Mouse (Mus musculus): ENCODE data around the gene Tmem63a. TPM values are rescaled to one million over a fixed set of nuclear protein-coding genes. Genes with fewer than 3 reads are reported as not detected.

Tmem63a gene
- polyA plus RNA-seq, 2 experiments = 18.2 to 47.9 TPM

- no peaks in the 10 kb centered on the region for H3K27me3 ChIP-seq (ENCODE audit: control insufficient read depth, insufficient read depth, low read length)
- WGBS = 61% methylated on average over 7 of the region's 7 CpGs
- no peak overlapping the region for H3K4me3 ChIP-seq (replicated peaks; ENCODE audit: low read length)
- TF ChIP-seq POLR2A (IDR thresholded peaks at IDR 0.05; ENCODE audit: borderline replicate concordance, extremely low read depth, insufficient read depth, insufficient read length) = no peak
- no peaks in the 10 kb centered on the region for H3K9me3 ChIP-seq (ENCODE audit: control insufficient read depth, low read length)
- H3K4me2 ChIP-seq (replicated peaks; ENCODE audit: low read depth, low read length, severe bottlenecking) = no peak overlapping the region
- 0 out of 2 replicates have a peak, but pooled peaks cover 1% of the 10 kb centered on the region for H3K4me1 ChIP-seq (ENCODE audit: control insufficient read depth, insufficient read depth, low read length)
- H3K9ac ChIP-seq (ENCODE audit: low read depth, low read length, severe bottlenecking) = no peak overlapping the region
- no peak for DNase-seq (ENCODE audit: low spot score)
- ATAC-seq (ENCODE audit: low FRiP score, low read depth) = no peak
- H3K27ac ChIP-seq (replicated peaks; ENCODE audit: low read depth, low read length) = no peak overlapping the region
- H3K36me3 ChIP-seq (ENCODE audit: control insufficient read depth, insufficient read depth, low read length) = no peaks in the 10 kb centered on the region
Observed at GRCm38 (mm10) chr1:181021488-181021865, 79.3 kb downstream of the Tmem63a start.

GRCm38 (mm10) chr1:181022265-181022664 is 80.1 kb downstream of the Tmem63a start:
- 13% methylated on average over 1 of the region's 1 CpGs for WGBS
- H3K36me3 ChIP-seq (ENCODE audit: control insufficient read depth, insufficient read depth, low read length) = no peaks in the 10 kb centered on the region
- no peak overlapping the region for H3K4me3 ChIP-seq (replicated peaks; ENCODE audit: low read length)
- ATAC-seq (ENCODE audit: low FRiP score, low read depth) (no peak), DNase-seq (ENCODE audit: low spot score) (peak; percentile 44)
- H3K27ac ChIP-seq (replicated peaks; ENCODE audit: low read depth, low read length) = no peak overlapping the region
- no peak overlapping the region for H3K4me2 ChIP-seq (replicated peaks; ENCODE audit: low read depth, low read length, severe bottlenecking)
- no peaks in the 10 kb centered on the region for H3K9me3 ChIP-seq (ENCODE audit: control insufficient read depth, low read length)
- TF ChIP-seq POLR2A (IDR thresholded peaks at IDR 0.05; ENCODE audit: borderline replicate concordance, extremely low read depth, insufficient read depth, insufficient read length) = no peak
- H3K27me3 ChIP-seq (ENCODE audit: control insufficient read depth, insufficient read depth, low read length) = no peaks in the 10 kb centered on the region
- H3K4me1 ChIP-seq (ENCODE audit: control insufficient read depth, insufficient read depth, low read length) = no peaks in the 10 kb centered on the region
- no peak overlapping the region for H3K9ac ChIP-seq (ENCODE audit: low read depth, low read length, severe bottlenecking)

Other genes with a start within 250 kb of the Tmem63a start
- gene Mixl1, start 245.3 kb upstream of the Tmem63a start, polyA plus RNA-seq (2012; rRNA removed) = 0.13 and 0.17 TPM in 2 replicates
- gene Mixl1, start 245.3 kb upstream of the Tmem63a start, polyA plus RNA-seq (2014; fragmentation: Nextera tagmentation; extraction: Ambion mirVana) = 0.14 and 0.23 TPM in 2 replicates
- gene Acbd3, start 216.3 kb upstream of the Tmem63a start, polyA plus RNA-seq (2012; rRNA removed) = 40.1 and 41.9 TPM in 2 replicates
- 29.4 and 30.3 TPM in 2 replicates for gene Acbd3, start 216.3 kb upstream of the Tmem63a start, polyA plus RNA-seq (2014; fragmentation: Nextera tagmentation; extraction: Ambion mirVana)
- gene H3f3a, start 128.4 kb upstream of the Tmem63a start, polyA plus RNA-seq (2012; rRNA removed) = 1,296 and 1,586 TPM in 2 replicates
- gene H3f3a, start 128.4 kb upstream of the Tmem63a start, polyA plus RNA-seq (2014; fragmentation: Nextera tagmentation; extraction: Ambion mirVana) = 2,743 and 2,800 TPM in 2 replicates
- 24.6 and 29.8 TPM in 2 replicates for gene Sde2, start 91.2 kb upstream of the Tmem63a start, polyA plus RNA-seq (2012; rRNA removed)
- gene Sde2, start 91.2 kb upstream of the Tmem63a start, polyA plus RNA-seq (2014; fragmentation: Nextera tagmentation; extraction: Ambion mirVana) = 30.9 and 33.0 TPM in 2 replicates
- gene Lefty2, start 49.2 kb upstream of the Tmem63a start, polyA plus RNA-seq (2012; rRNA removed) = 0.11 and 0.36 TPM in 2 replicates
- gene Lefty2, start 49.2 kb upstream of the Tmem63a start, polyA plus RNA-seq (2014; fragmentation: Nextera tagmentation; extraction: Ambion mirVana) = 0.17 and 0.80 TPM in 2 replicates
- gene Pycr2, start 38.1 kb upstream of the Tmem63a start, polyA plus RNA-seq (2012; rRNA removed) = 62.5 and 80.3 TPM in 2 replicates
- gene Pycr2, start 38.1 kb upstream of the Tmem63a start, polyA plus RNA-seq (2014; fragmentation: Nextera tagmentation; extraction: Ambion mirVana) = 91.5 and 95.6 TPM in 2 replicates
- gene Lefty1, start 7.3 kb upstream of the Tmem63a start, polyA plus RNA-seq (2012; rRNA removed) = 4.1 and 4.8 TPM in 2 replicates
- 2.7 and 3.5 TPM in 2 replicates for gene Lefty1, start 7.3 kb upstream of the Tmem63a start, polyA plus RNA-seq (2014; fragmentation: Nextera tagmentation; extraction: Ambion mirVana)
- gene Ephx1, start 78.6 kb downstream of the Tmem63a start, polyA plus RNA-seq (2012; rRNA removed) = 6.7 TPM in 2 replicates
- gene Ephx1, start 78.6 kb downstream of the Tmem63a start, polyA plus RNA-seq (2014; fragmentation: Nextera tagmentation; extraction: Ambion mirVana) = 6.8 and 8.1 TPM in 2 replicates
- gene 9130409I23Rik, start 108.9 kb downstream of the Tmem63a start, polyA plus RNA-seq (2012; rRNA removed) = not detected in 2 replicates
- gene 9130409I23Rik, start 108.9 kb downstream of the Tmem63a start, polyA plus RNA-seq (2014; fragmentation: Nextera tagmentation; extraction: Ambion mirVana) = not detected in 2 replicates
- gene Nvl, start 201.9 kb downstream of the Tmem63a start, polyA plus RNA-seq (2012; rRNA removed) = 69.1 and 79.4 TPM in 2 replicates
- 37.0 and 42.7 TPM in 2 replicates for gene Nvl, start 201.9 kb downstream of the Tmem63a start, polyA plus RNA-seq (2014; fragmentation: Nextera tagmentation; extraction: Ambion mirVana)
- 24.3 and 26.6 TPM in 2 replicates for gene Cnih4, start 202.3 kb downstream of the Tmem63a start, polyA plus RNA-seq (2012; rRNA removed)
- 90.5 and 99.3 TPM in 2 replicates for gene Cnih4, start 202.3 kb downstream of the Tmem63a start, polyA plus RNA-seq (2014; fragmentation: Nextera tagmentation; extraction: Ambion mirVana)

Data from limb, embryonic 14.5 days (tissue).